Mouse (Mus musculus): ENCODE measurements around the gene Fgg. TPM values are rescaled to one million over a fixed set of nuclear protein-coding genes. Genes with fewer than 3 reads are reported as not detected.

The Fgg gene
- polyA plus RNA-seq, 2 experiments = 249 to 442 TPM

- Histone ChIP-seq H3K9me3 (ENCODE audit: control insufficient read depth, low read length) (no peaks in the 10 kb centered on the region), H3K4me2 (ENCODE audit: low read depth) (peak overlapping the region; percentile 2; the same call in 1 of the 2 replicates), H3K9ac (replicated peaks) (no peak overlapping the region), H3K36me3 (replicated peaks; ENCODE audit: control insufficient read depth, insufficient read depth, low read depth) (no peaks in the 10 kb centered on the region; the same call in 1 of the 2 replicates), H3K4me3 (ENCODE audit: insufficient read depth in 1 of 2, low read depth in 2 of 2, low read length in 2 of 2) (no peak overlapping the region), H3K4me1 (replicated peaks; ENCODE audit: control insufficient read depth in 2 of 2, insufficient read depth in 2 of 2, low read length in 1 of 2) (0 out of 4 replicates have a peak, but pooled peaks cover 0 to 2% of the 10 kb centered on the region in 2 experiments), H3K27ac (no peak overlapping the region), H3K27me3 (ENCODE audit: control insufficient read depth, insufficient read depth, low read length) (no peaks in the 10 kb centered on the region)
- ATAC-seq (ENCODE audit: insufficient read depth) (no peak), DNase-seq (ENCODE audit: low read depth in 3 of 3, low spot score in 3 of 3) (no peak)
- TF ChIP-seq CTCF (IDR thresholded peaks at IDR 0.05; ENCODE audit: low read depth) (no peak), EP300 (IDR thresholded peaks at IDR 0.05; ENCODE audit: low read depth) (no peak)
- WGBS (ENCODE audit: insufficient replicate concordance) = 65% methylated on average over 4 of the region's 4 CpGs
These were observed 22.8 kb downstream of the Fgg start for GRCm38 (mm10) chr3:83030331-83030730.

DNA sequence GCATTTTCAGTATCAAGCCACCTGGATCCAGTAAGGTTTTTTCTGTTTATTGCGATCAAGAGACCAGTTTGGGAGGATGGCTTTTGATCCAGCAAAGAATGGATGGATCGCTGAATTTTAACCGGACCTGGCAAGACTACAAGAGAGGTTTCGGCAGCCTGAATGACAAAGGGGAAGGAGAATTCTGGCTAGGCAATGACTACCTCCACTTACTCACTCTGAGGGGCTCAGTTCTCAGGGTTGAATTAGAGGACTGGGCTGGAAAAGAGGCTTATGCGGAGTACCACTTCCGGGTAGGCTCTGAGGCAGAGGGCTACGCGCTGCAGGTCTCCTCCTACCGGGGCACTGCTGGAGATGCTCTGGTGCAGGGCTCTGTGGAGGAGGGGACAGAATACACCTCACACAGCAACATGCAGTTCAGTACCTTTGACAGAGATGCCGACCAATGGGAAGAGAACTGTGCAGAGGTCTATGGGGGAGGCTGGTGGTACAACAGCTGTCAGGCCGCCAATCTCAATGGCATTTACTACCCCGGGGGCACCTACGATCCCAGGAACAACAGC, 25.3 kb downstream of the Fgg start:
- no peak overlapping the region for H3K4me2 ChIP-seq (ENCODE audit: low read depth)
- no peak overlapping the region for H3K9ac ChIP-seq (replicated peaks)
- no peak overlapping the region for H3K27ac ChIP-seq
- WGBS (ENCODE audit: insufficient replicate concordance) = 51% methylated on average over 13 of the region's 13 CpGs
- no peak for DNase-seq (ENCODE audit: low read depth in 3 of 3, low spot score in 3 of 3)
- no peak for TF ChIP-seq EP300 (IDR thresholded peaks at IDR 0.05; ENCODE audit: low read depth)
- TF ChIP-seq CTCF (IDR thresholded peaks at IDR 0.05; ENCODE audit: low read depth) = no peak
- no peaks in the 10 kb centered on the region for H3K27me3 ChIP-seq (ENCODE audit: control insufficient read depth, insufficient read depth, low read length)
- H3K9me3 ChIP-seq (ENCODE audit: control insufficient read depth, low read length) = no peaks in the 10 kb centered on the region
- H3K4me1 ChIP-seq (replicated peaks; ENCODE audit: control insufficient read depth in 2 of 2, insufficient read depth in 2 of 2, low read length in 1 of 2) = no peaks in the 10 kb centered on the region
- H3K4me3 ChIP-seq (ENCODE audit: insufficient read depth in 1 of 2, low read depth in 2 of 2, low read length in 2 of 2) = no peak overlapping the region
- no peaks in the 10 kb centered on the region; the same call in 1 of the 2 replicates for H3K36me3 ChIP-seq (replicated peaks; ENCODE audit: control insufficient read depth, insufficient read depth, low read depth)
- ATAC-seq (ENCODE audit: insufficient read depth) = no peak

DNA sequence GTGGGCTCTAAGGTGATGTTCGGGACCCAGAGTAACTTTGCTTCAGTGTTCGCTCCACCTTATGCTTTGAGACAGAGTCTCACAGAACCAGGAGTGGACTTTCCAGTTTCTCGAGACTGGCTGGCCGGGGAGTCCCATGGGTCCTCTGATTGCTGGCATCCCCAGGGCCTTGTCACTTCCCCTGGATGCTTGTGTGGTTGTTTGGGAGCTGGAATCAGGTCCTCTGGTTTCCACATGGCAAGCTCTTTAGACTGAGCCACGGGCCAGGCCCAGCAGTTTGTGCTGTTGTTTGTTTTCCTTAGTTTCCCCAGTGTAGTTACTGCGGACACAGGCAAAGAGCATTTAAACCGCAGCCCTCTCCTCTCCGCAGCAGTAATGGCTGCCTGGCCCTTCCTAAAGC, 26.3 kb downstream of the Fgg start:
- ATAC-seq (ENCODE audit: insufficient read depth) (no peak), DNase-seq (ENCODE audit: low read depth in 3 of 3, low spot score in 3 of 3) (no peak)
- 69% methylated on average over 8 of the region's 8 CpGs for WGBS (ENCODE audit: insufficient replicate concordance)
- Histone ChIP-seq H3K4me1 (replicated peaks; ENCODE audit: control insufficient read depth in 2 of 2, insufficient read depth in 2 of 2, low read length in 1 of 2) (no peaks in the 10 kb centered on the region), H3K36me3 (replicated peaks; ENCODE audit: control insufficient read depth, insufficient read depth, low read depth) (no peaks in the 10 kb centered on the region; the same call in 1 of the 2 replicates), H3K9me3 (ENCODE audit: control insufficient read depth, low read length) (no peaks in the 10 kb centered on the region), H3K27ac (no peak overlapping the region), H3K4me3 (ENCODE audit: insufficient read depth in 1 of 2, low read depth in 2 of 2, low read length in 2 of 2) (no peak overlapping the region), H3K4me2 (ENCODE audit: low read depth) (no peak overlapping the region), H3K9ac (replicated peaks) (no peak overlapping the region), H3K27me3 (ENCODE audit: control insufficient read depth, insufficient read depth, low read length) (no peaks in the 10 kb centered on the region)
- TF ChIP-seq CTCF (IDR thresholded peaks at IDR 0.05; ENCODE audit: low read depth) (no peak), EP300 (IDR thresholded peaks at IDR 0.05; ENCODE audit: low read depth) (no peak)

GRCm38 (mm10) chr3:83038865-83039264, 31.3 kb downstream of the Fgg start:
- H3K4me1 ChIP-seq (replicated peaks; ENCODE audit: control insufficient read depth in 2 of 2, insufficient read depth in 2 of 2, low read length in 1 of 2) = peaks cover 0 to 4% of the 10 kb centered on the region in 2 experiments; a peak in 2 of 4 replicates
- ATAC-seq (ENCODE audit: insufficient read depth) = peak; percentile 71
- no peak overlapping the region for H3K4me2 ChIP-seq (ENCODE audit: low read depth)
- TF ChIP-seq CTCF (IDR thresholded peaks at IDR 0.05; ENCODE audit: low read depth) (no peak), EP300 (IDR thresholded peaks at IDR 0.05; ENCODE audit: low read depth) (0 out of 2 replicates have a peak, but pooled peaks have one; percentile 20)
- no peak overlapping the region for H3K27ac ChIP-seq
- no peak overlapping the region for H3K4me3 ChIP-seq (ENCODE audit: insufficient read depth in 1 of 2, low read depth in 2 of 2, low read length in 2 of 2)
- no peak overlapping the region for H3K9ac ChIP-seq (replicated peaks)
- peak in 1 of 3 experiments; percentile 28 for DNase-seq (ENCODE audit: low read depth in 3 of 3, low spot score in 3 of 3)
- no peaks in the 10 kb centered on the region for H3K9me3 ChIP-seq (ENCODE audit: control insufficient read depth, low read length)
- whole genome bisulfite sequencing (ENCODE audit: insufficient replicate concordance) = 61% methylated on average over 2 of the region's 2 CpGs
- no peaks in the 10 kb centered on the region for H3K27me3 ChIP-seq (ENCODE audit: control insufficient read depth, insufficient read depth, low read length)
- no peaks in the 10 kb centered on the region for H3K36me3 ChIP-seq (replicated peaks; ENCODE audit: control insufficient read depth, insufficient read depth, low read depth)

DNA sequence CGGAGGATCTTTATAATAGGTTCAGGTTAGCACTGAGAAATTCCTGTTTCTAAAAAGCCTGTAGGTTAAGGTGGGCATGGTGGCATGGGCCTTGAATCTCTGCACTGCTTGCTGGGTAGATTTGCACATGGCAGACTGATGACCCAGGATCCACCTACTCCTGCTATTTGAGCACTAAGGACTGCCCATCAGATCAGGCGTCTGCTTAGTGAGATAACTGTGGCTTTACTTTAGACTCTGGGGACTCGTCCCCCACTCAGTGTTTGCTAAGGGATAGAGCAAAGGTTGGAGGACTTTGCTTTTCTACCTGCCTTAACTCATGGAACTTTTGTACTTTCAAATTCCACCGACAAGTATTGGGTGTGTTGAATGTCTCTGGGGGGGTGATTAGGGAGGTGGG, 32.1 kb downstream of the Fgg start:
- Histone ChIP-seq H3K9ac (replicated peaks) (no peak overlapping the region), H3K27me3 (ENCODE audit: control insufficient read depth, insufficient read depth, low read length) (no peaks in the 10 kb centered on the region), H3K36me3 (replicated peaks; ENCODE audit: control insufficient read depth, insufficient read depth, low read depth) (no peaks in the 10 kb centered on the region), H3K4me3 (ENCODE audit: insufficient read depth in 1 of 2, low read depth in 2 of 2, low read length in 2 of 2) (no peak overlapping the region), H3K4me1 (replicated peaks; ENCODE audit: control insufficient read depth in 2 of 2, insufficient read depth in 2 of 2, low read length in 1 of 2) (peaks cover 0 to 4% of the 10 kb centered on the region in 2 experiments; a peak in 2 of 4 replicates), H3K27ac (no peak overlapping the region), H3K9me3 (ENCODE audit: control insufficient read depth, low read length) (no peaks in the 10 kb centered on the region), H3K4me2 (ENCODE audit: low read depth) (peak overlapping the region; percentile 20; the same call in 1 of the 2 replicates)
- WGBS (ENCODE audit: insufficient replicate concordance) = 47% methylated on average over 4 of the region's 4 CpGs
- ATAC-seq (ENCODE audit: insufficient read depth) (peak; percentile 60), DNase-seq (ENCODE audit: low read depth in 3 of 3, low spot score in 3 of 3) (no peak)
- TF ChIP-seq CTCF (IDR thresholded peaks at IDR 0.05; ENCODE audit: low read depth) (no peak), EP300 (IDR thresholded peaks at IDR 0.05; ENCODE audit: low read depth) (no peak)

All from liver, embryonic 14.5 days (tissue).